Mouse (Mus musculus) midbrain, embryonic 16.5 days (tissue): ENCODE measurements around the gene C1galt1c1. TPM values are rescaled to one million over a fixed set of nuclear protein-coding genes. Genes with fewer than 3 reads are reported as not detected.

ENCODE experiments used
- ATAC-seq: fragments of 200-750 bp; cut with Nextera tagmentation; 2 replicates; pipeline ENCODE4 v1.8.0; 2017; ENCODE audit warnings: moderate TSS enrichment
- H3K27ac ChIP-seq: fragments of 300-500 bp; sonication (generic); 2 replicates; pipeline ENCODE4 v1.5.1; 2014; ENCODE audit warnings: mild to moderate bottlenecking, low read length, mixed read lengths
- H3K27me3 ChIP-seq: fragments of 300-500 bp; sonication (generic); 2 replicates; pipeline ENCODE4 v1.6.1; 2014; ENCODE audit warnings: low read depth, low read length, mixed read lengths; ENCODE audit not compliant: control insufficient read depth, insufficient read depth
- H3K36me3 ChIP-seq: fragments of 300-500 bp; sonication (generic); 2 replicates; pipeline ENCODE4 v1.6.1; 2014; ENCODE audit warnings: mild to moderate bottlenecking, low read length, moderate library complexity, mixed read lengths; ENCODE audit not compliant: control insufficient read depth, insufficient read depth
- H3K4me1 ChIP-seq: fragments of 300-500 bp; sonication (generic); 2 replicates; pipeline ENCODE4 v1.6.1; 2014; ENCODE audit warnings: mild to moderate bottlenecking, low read length, mixed read lengths; ENCODE audit not compliant: control insufficient read depth, insufficient read depth
- H3K4me2 ChIP-seq: fragments of 300-500 bp; sonication (generic); 2 replicates; pipeline ENCODE4 v1.6.1; 2014; ENCODE audit warnings: mild to moderate bottlenecking, low read length, mixed read lengths
- H3K4me3 ChIP-seq: fragments of 300-500 bp; sonication (generic); 2 replicates; pipeline ENCODE4 v1.5.1; 2014; ENCODE audit warnings: low read depth, mild to moderate bottlenecking, low read length, moderate library complexity, mixed read lengths
- H3K9ac ChIP-seq: fragments of 300-500 bp; sonication (generic); 2 replicates; pipeline ENCODE4 v1.6.1; 2014; ENCODE audit warnings: low read depth, low read length, mixed read lengths
- H3K9me3 ChIP-seq: fragments of 300-500 bp; sonication (generic); replicated peaks from 2 replicates; pipeline ENCODE4 v1.6.1; 2014; ENCODE audit warnings: mild to moderate bottlenecking, low read length, mixed read lengths; ENCODE audit not compliant: control insufficient read depth, poor library complexity, severe bottlenecking
- WGBS: fragments of 180-500 bp; shearing (Covaris S2); extraction: QIAGEN DNeasy Blood & Tissue Kit; methylation state at CpG from one replicate; pipeline ENCODE4 v1.1.7; 2014; 5-methylcytosine and 5-hydroxymethylcytosine counted together
- polyA plus RNA-seq: library from polyadenylated mRNA; unstranded; fragments of >200 nt; fragmentation: Nextera tagmentation; extraction: Ambion mirVana; gene quantifications from 2 replicates; pipeline ENCODE4 v1.2.1, GENCODE M21; 2015

C1galt1c1 gene
- polyA plus RNA-seq, 1 experiment from 2014 or later, result 31.3 TPM

DNA sequence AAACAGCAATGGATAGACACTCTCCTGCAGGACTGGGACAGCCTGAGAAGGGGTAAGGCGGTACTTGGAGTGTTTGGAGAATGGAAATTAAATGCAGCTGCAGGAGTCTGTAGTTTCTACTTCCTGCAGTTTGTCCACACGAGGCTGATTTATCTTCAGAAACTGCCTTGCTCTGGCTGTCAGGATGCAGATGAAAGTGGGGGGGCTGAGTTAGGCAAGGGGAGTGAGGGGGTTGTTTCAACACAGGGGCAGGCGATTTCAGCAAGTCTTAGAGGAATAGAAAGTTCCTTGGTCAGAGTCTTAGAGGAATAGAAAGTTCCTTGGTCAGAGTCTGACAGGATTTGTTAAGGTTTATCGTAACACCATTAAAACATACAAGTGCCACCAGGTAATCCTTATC, 7.3 kb upstream of the C1galt1c1 start:
- WGBS, result 70% methylated on average over 4 of the region's 4 CpGs
- no peak for ATAC-seq
- no peak overlapping the region for H3K4me2 ChIP-seq

DNA sequence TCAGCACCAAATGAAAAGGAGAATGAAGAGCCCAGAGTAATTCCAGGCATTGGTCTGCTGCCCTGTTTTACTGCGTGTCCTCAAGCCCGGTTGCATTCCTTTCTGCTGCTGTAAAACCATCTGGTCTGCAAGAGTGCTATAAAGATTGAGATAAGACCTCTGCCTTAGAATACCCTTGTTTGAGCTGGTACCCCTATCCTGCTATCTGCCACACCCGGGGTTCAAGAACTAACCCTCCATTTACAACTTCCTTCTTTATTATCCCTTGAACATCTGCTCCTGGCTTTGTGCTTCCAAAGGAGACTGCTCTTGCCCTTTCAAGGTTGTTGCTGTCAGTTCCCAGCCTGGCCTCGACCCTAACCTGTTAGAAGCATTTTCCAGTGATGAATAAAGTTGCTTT, 6.5 kb upstream of the C1galt1c1 start:
- H3K4me2 ChIP-seq, result no peak overlapping the region
- no peaks in the 10 kb centered on the region for H3K9me3 ChIP-seq
- H3K27me3 ChIP-seq, result no peaks in the 10 kb centered on the region
- no peak overlapping the region for H3K27ac ChIP-seq
- no peaks in the 10 kb centered on the region for H3K36me3 ChIP-seq
- no peaks in the 10 kb centered on the region for H3K4me1 ChIP-seq
- H3K4me3 ChIP-seq, result no peak overlapping the region
- H3K9ac ChIP-seq, result no peak overlapping the region
- ATAC-seq, result no peak
- 74% methylated on average over 4 of the region's 4 CpGs for WGBS

More for the DNA sequence above, 7.3 kb upstream of the C1galt1c1 start:
- H3K9ac ChIP-seq, result no peak overlapping the region
- no peak overlapping the region for H3K27ac ChIP-seq
- H3K9me3 ChIP-seq, result no peaks in the 10 kb centered on the region
- no peaks in the 10 kb centered on the region for H3K27me3 ChIP-seq
- H3K36me3 ChIP-seq, result no peaks in the 10 kb centered on the region
- H3K4me3 ChIP-seq, result no peak overlapping the region
- H3K4me1 ChIP-seq, result no peaks in the 10 kb centered on the region

GRCm38 (mm10) chrX:38635638-38635931, 698 bp upstream of the C1galt1c1 start:
- H3K27ac ChIP-seq, result peak overlapping the region; percentile 63
- H3K9me3 ChIP-seq, result no peaks in the 10 kb centered on the region
- 0 out of 2 replicates have a peak, but pooled peaks cover 2% of the 10 kb centered on the region for H3K4me1 ChIP-seq
- no peak for ATAC-seq
- H3K4me2 ChIP-seq, result peak overlapping the region; percentile 50
- no peaks in the 10 kb centered on the region for H3K36me3 ChIP-seq
- no peaks in the 10 kb centered on the region for H3K27me3 ChIP-seq
- H3K4me3 ChIP-seq, result peak overlapping the region; percentile 55
- no peak overlapping the region for H3K9ac ChIP-seq

DNA sequence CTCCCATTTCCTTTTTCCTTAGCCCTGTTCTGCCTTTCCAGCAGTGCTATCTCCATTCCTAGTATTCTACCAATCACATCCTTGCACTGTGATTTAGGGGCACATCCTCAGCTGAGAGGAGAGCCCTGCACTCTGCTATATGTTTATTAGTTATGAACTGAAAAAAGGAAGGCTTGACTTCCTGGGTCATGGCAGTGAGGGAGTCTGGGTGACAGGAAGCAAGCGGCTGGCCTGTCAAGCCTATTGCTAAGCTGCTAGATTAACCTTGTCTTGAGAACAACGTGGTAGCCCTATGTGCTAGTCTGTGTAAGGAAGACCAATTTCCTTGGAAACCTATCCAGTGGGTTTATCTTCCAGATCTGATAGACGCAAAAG, 33.9 kb downstream of the C1galt1c1 start:
- H3K4me2 ChIP-seq, result peak overlapping the region; percentile 54
- H3K9me3 ChIP-seq, result no peaks in the 10 kb centered on the region
- H3K27me3 ChIP-seq, result no peaks in the 10 kb centered on the region
- no peaks in the 10 kb centered on the region for H3K36me3 ChIP-seq
- peak overlapping the region; percentile 82 for H3K27ac ChIP-seq
- ATAC-seq, result peak; percentile 85
- WGBS, result 14% methylated on average over 3 of the region's 3 CpGs
- H3K9ac ChIP-seq, result peak overlapping the region; percentile 72
- peak overlapping the region; percentile 51 for H3K4me3 ChIP-seq
- no peaks in the 10 kb centered on the region for H3K4me1 ChIP-seq

DNA sequence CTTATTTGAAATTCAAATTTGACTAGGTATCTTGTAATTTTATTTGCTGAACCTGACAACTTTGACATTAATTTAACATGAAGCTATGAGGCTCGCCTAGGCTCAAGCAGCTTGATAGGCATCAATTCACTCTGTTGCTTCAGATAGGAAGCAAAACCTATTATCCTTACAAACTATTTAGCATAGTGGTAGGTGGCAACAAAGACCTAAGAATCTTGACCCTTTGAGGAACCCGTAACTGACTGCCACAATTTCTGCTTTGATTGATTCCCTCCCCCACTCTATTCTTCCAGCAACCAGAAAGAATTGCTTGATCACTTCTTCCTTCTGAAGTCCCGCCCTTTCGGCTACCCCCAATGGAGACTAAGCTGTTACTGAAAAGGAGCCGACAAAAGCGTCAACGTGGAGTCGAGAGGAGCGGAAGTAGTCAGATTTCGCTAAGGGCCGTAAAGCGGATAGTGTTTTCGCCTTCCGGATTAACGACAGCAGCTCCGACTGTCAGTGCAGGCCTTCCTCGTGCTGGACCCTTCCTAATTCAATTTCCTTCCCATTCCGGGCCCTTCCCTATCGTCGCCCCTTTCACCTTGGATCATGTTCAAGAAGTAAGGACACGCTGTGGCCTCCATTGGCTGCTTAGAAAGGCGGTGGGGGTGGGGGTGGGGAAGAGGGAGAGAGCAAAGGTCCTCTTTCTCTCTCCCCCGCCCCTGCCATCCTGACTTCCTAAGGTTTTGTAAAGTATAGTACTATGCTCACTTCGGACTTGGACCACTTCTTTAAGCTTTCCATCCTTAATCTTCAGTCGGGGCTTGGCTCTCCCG, 34.5 kb downstream of the C1galt1c1 start, which contains the start of gene Mcts1:
Gene Mcts1, plus strand, starts transcription at position 402 of the 818 bp plus-strand sequence.
- Histone ChIP-seq H3K4me3 (peak within 1 kb of the TSS; percentile 51), H3K9ac (peak within 1 kb of the TSS; percentile 72), H3K36me3 (no peaks in the 10 kb centered on the region), H3K4me2 (peak within 1 kb of the TSS; percentile 54), H3K27ac (peak within 1 kb of the TSS; percentile 82), H3K27me3 (no peaks in the 10 kb centered on the region), H3K4me1 (no peaks in the 10 kb centered on the region), H3K9me3 (no peaks in the 10 kb centered on the region)
- ATAC-seq, result peak; percentile 95
- WGBS, result 29% methylated on average over 21 of the region's 26 CpGs

DNA sequence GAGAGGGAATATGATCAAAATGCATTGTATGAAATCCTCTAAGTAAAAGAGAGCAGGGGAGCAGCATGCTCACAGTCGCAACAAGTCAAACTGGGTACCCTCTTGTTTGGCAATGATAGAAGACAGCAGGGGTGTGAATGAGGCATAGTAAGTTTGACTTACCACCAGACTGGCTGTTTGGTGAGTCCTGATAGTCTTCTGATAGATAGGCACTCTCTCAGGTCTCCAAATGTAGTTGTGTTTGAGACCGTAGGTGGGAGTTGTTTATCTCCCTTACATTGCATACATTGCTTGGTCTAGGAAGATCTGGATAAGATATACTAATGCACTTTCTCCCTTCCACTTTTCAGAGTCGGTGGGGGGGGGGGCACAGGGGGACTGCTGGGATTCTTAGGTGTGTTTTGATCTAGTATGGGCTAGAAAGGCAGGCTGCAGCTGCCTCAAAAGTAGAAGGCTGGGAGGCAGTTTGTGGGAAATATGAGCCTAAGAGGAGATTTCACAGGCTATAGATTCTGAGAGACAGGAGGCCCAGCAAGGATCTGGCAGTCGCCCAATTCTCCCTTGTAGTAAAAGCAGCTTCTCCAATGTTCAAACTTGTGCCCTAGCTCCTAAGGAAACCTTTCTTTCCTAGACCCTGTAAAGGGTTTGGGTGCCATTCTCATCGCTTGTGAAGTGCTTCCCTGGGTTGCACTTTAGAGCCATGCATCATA, 41.6 kb downstream of the C1galt1c1 start:
- ATAC-seq, result no peak
- Histone ChIP-seq H3K9me3 (no peaks in the 10 kb centered on the region), H3K36me3 (no peaks in the 10 kb centered on the region), H3K9ac (no peak overlapping the region), H3K4me3 (no peak overlapping the region), H3K27me3 (no peaks in the 10 kb centered on the region), H3K4me2 (no peak overlapping the region), H3K4me1 (no peaks in the 10 kb centered on the region), H3K27ac (no peak overlapping the region)
- WGBS, result 63% methylated on average over 5 of the region's 5 CpGs

DNA sequence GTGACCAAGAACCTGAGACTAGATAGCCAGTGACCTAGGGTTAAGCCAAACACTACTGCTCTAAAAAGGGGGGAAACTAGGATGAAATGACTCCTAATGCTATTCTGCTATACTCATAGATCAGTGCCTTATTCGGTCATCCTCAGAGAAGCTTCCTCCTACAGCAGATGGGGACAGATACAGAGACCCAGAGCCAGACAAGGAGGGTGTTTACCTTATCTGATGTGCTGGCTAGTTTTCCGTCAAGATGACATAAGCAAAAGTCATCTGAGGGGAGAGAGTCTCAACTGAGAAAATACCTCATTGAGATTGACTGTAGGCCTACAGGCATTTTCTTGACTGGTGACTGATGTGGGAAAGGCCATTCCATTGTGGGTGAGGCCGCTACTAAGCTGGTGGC, 43.1 kb downstream of the C1galt1c1 start:
- Histone ChIP-seq H3K4me1 (no peaks in the 10 kb centered on the region), H3K9ac (no peak overlapping the region), H3K4me2 (no peak overlapping the region), H3K9me3 (no peaks in the 10 kb centered on the region), H3K27ac (no peak overlapping the region), H3K4me3 (no peak overlapping the region), H3K36me3 (no peaks in the 10 kb centered on the region), H3K27me3 (no peaks in the 10 kb centered on the region)
- 88% methylated on average over 3 of the region's 3 CpGs for WGBS
- ATAC-seq, result no peak

DNA sequence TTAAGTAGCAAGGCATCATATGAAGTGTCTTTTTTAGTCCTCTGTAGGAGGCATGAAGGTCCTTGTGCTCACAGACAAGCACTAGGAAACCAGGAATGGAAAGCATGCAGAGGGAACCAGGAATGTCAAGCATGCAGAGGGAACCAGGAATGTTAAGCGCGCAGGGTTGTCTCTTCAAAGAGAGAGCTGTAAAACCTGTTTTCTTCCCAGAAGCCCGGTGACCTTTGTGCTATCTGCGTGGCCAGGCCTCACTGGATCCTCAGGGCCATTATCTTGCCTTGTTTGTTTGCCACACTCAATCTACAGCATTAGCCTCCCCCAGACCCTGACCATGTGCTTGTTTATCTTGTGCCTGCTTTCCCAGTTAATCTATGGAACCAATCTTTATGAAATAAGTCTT, 45.1 kb downstream of the C1galt1c1 start:
- WGBS, result 48% methylated on average over 4 of the region's 4 CpGs
- no peak for ATAC-seq
- Histone ChIP-seq H3K4me3 (no peak overlapping the region), H3K4me2 (no peak overlapping the region), H3K4me1 (no peaks in the 10 kb centered on the region), H3K36me3 (no peaks in the 10 kb centered on the region), H3K9me3 (no peaks in the 10 kb centered on the region), H3K9ac (no peak overlapping the region), H3K27me3 (no peaks in the 10 kb centered on the region), H3K27ac (no peak overlapping the region)

- no peaks in the 10 kb centered on the region for H3K27me3 ChIP-seq
Observed at GRCm38 (mm10) chrX:38583261-38583660, 51.6 kb downstream of the C1galt1c1 start.

More at GRCm38 (mm10) chrX:38583261-38583660, 51.6 kb downstream of the C1galt1c1 start:
- ATAC-seq, result no peak
- Histone ChIP-seq H3K9me3 (no peaks in the 10 kb centered on the region), H3K36me3 (no peaks in the 10 kb centered on the region), H3K4me2 (no peak overlapping the region), H3K9ac (no peak overlapping the region), H3K27ac (no peak overlapping the region), H3K4me3 (no peak overlapping the region), H3K4me1 (no peaks in the 10 kb centered on the region)
